Mouse (Mus musculus): Measurements from ENCODE around the gene Set.
A peak's percentile ranks its signal among the peaks of the same experiment; 100 is the strongest.
"Not testable (repeated sequence)": the region's sequence is repeated elsewhere in the genome, so short reads cannot be mapped to it uniquely, and the experiment has no call there.

Gene Set

GRCm38 (mm10) chr2:30057223-30057904 lies at the start of gene Set:
TSS of gene Set (plus strand) at chr2:30057378.
- DNase-seq (ENCODE audit: extremely low spot score): no peak

GRCm38 (mm10) chr2:30009101-30009500 lies 48.1 kb upstream of the Set start:
- no peak for DNase-seq (ENCODE audit: extremely low spot score)

- no peak for DNase-seq (ENCODE audit: extremely low spot score)
These were observed 46.3 kb upstream of the Set start for GRCm38 (mm10) chr2:30010840-30011281.

- DNase-seq (ENCODE audit: extremely low spot score): no peak
These were observed 42.7 kb upstream of the Set start for GRCm38 (mm10) chr2:30014326-30014966.

GRCm38 (mm10) chr2:30025454-30025853 lies 31.7 kb upstream of the Set start:
- no peak for DNase-seq (ENCODE audit: extremely low spot score)

- DNase-seq (ENCODE audit: extremely low spot score): no peak
These were observed 30.2 kb upstream of the Set start for GRCm38 (mm10) chr2:30026997-30027396.

GRCm38 (mm10) chr2:30032244-30032846 lies 24.8 kb upstream of the Set start:
- DNase-seq (ENCODE audit: extremely low spot score): no peak

GRCm38 (mm10) chr2:30032957-30033356 lies 24.2 kb upstream of the Set start:
- DNase-seq (ENCODE audit: extremely low spot score): no peak

- no peak for DNase-seq (ENCODE audit: extremely low spot score)
These were observed 19.4 kb upstream of the Set start for GRCm38 (mm10) chr2:30037762-30038161.

GRCm38 (mm10) chr2:30038370-30038769 lies 18.8 kb upstream of the Set start:
- no peak for DNase-seq (ENCODE audit: extremely low spot score)

- no peak for DNase-seq (ENCODE audit: extremely low spot score)
These were observed 17.5 kb upstream of the Set start for GRCm38 (mm10) chr2:30039687-30040086.

- peak; percentile 76 for DNase-seq (ENCODE audit: extremely low spot score)
These were observed 14.7 kb upstream of the Set start for GRCm38 (mm10) chr2:30042445-30042844.

- DNase-seq (ENCODE audit: extremely low spot score): no peak
These were observed 12.6 kb upstream of the Set start for GRCm38 (mm10) chr2:30044550-30044949.

- no peak for DNase-seq (ENCODE audit: extremely low spot score)
These were observed 10.1 kb upstream of the Set start for GRCm38 (mm10) chr2:30047127-30047526.

GRCm38 (mm10) chr2:30048101-30048501 lies 9.1 kb upstream of the Set start:
- DNase-seq (ENCODE audit: extremely low spot score): no peak

GRCm38 (mm10) chr2:30048699-30049388 lies 8.3 kb upstream of the Set start, which contains the start of gene Wdr34:
TSS of gene Wdr34 (minus strand) at chr2:30048881.
- DNase-seq (ENCODE audit: extremely low spot score): peak; percentile 99

- no peak for DNase-seq (ENCODE audit: extremely low spot score)
These were observed 7.3 kb upstream of the Set start for GRCm38 (mm10) chr2:30049831-30050230.

- no peak for DNase-seq (ENCODE audit: extremely low spot score)
These were observed 5.0 kb upstream of the Set start for GRCm38 (mm10) chr2:30051992-30052761.

- DNase-seq (ENCODE audit: extremely low spot score): not testable (repeated sequence)
These were observed 1.9 kb upstream of the Set start for GRCm38 (mm10) chr2:30055310-30055709.

- no peak for DNase-seq (ENCODE audit: extremely low spot score)
These were observed 442 bp upstream of the Set start for GRCm38 (mm10) chr2:30056736-30057135.

GRCm38 (mm10) chr2:30058418-30058817 lies 1.2 kb downstream of the Set start:
- peak; percentile 37 for DNase-seq (ENCODE audit: extremely low spot score)

Data from embryo, embryonic 9.5 days (tissue).